Mouse (Mus musculus) gastrocnemius, adult 8-10 months (tissue): ENCODE results near the gene Kdf1. TPM values are rescaled to one million over a fixed set of nuclear protein-coding genes. Genes with fewer than 3 reads are reported as not detected.

Experiments used
- DNase-seq, 2 experiments: peaks; one replicate each; pipeline ENCODE4 v3.0.0; 2022; ENCODE audit warnings: low spot score in 2 of 2
- microRNA-seq: library from miRNA; unstranded; fragments of <30 nt; microRNA quantifications from one replicate; pipeline ENCODE4 v1.2.0, GENCODE M21; 2022
- total RNA-seq, 4 experiments: library from RNA; stranded (reverse); gene quantifications; 2 replicates each; pipeline ENCODE4 v1.2.4; 2022

The Kdf1 gene
- total RNA-seq, 4 experiments from 2014 or later: not detected

DNA sequence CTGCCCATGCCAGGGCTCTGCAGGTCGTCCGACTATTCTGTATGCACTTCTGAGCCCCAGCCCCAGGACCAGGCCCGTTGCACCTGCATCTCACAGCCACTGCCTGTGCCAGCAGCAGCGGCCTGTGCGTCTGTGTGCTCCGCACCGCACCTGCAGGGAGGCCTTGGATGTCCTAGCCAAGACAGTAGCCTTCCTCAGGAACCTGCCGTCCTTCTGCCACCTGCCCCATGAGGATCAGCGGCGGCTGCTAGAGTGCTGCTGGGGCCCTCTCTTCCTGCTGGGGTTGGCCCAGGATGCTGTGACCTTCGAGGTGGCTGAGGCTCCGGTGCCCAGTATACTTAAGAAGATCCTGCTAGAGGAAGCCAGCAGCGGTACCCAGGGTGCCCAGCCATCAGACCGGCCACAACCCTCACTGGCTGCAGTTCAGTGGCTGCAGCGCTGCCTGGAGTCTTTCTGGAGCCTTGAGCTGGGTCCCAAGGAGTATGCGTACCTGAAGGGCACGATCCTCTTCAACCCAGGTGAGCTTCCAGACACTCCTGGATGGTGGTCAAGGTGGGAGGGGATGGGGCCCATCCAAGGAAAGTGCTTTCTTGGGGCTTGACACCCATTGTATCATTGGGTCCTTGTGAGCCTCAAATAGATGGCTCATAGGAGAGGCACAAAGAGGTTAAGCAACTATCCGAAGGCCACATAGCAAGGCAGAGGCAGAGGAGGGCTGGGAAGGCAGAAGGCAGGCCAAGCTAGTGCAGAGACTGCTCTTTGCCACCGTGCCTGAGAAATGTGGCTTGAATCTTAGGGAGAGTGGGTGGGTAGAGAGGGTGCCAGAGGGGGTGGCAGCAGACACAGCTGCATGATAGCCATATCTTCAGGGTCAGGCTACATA, 34.9 kb downstream of the Kdf1 start:
- no peak for DNase-seq

- DNase-seq: no peak
Measured at GRCm38 (mm10) chr4:133557041-133557717, 38.4 kb downstream of the Kdf1 start.

DNA sequence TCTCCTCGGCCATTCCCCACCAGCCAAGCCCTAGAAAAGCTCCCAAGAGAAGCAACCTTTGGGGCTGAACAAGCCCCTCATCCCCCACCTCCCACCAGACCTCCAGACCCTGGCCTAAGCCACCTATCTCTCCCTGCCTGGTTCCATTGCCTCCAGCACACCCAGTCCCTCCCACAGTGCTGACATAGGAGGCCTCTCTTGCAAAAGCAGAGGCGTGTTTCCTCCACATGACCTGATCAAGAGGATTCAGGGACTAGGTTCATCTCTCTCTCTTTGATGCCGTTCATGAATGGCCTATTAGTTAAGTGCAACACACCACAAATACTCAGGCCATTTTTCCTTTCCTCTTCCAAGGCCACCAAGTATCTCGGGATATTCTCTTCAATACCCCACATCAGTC, 41.1 kb downstream of the Kdf1 start:
- DNase-seq: no peak

DNA sequence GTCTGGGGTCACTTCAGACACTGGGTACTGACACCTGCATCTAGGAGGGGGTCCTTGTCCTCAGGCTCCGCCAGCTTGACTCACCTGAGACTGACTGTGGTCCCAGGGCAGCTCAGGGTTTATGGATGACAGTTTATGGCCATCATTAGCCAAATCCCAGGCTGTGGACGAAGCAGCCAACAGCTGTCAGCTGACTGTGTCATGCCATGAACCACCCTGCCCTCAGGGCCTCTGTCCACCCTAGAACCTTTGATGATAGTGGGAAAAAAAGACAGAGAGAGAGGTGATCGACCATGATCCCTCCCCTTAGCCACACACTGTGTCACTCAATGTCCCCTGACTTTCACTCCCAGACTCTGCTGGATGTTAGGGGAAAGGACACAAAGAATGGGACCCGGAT, 42.9 kb downstream of the Kdf1 start:
- DNase-seq: no peak

DNA sequence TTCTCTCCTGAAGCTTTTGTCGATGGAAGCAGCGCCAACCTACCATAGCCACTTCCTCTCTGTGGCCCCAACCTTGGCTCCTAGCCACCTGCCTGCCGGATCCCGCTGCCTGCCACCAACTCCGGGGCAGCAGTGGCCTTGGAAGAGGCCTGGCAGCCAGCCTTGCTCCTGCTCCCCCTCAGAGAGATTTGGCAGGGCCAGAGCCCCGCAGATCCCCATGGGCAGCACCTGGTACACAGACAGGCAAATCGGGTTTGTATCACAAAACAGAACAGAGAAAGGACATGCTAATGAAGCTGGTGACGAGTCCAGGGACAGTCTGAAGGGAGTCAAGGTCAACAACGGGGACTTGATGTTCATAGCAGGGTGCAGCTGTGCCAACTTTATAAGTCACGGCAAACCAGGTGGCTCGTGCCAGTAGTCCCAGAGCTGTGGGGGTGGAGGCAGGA, 44.4 kb downstream of the Kdf1 start:
- no peak for DNase-seq

- DNase-seq: no peak
Measured at GRCm38 (mm10) chr4:133567251-133567650, 48.5 kb downstream of the Kdf1 start.

DNA sequence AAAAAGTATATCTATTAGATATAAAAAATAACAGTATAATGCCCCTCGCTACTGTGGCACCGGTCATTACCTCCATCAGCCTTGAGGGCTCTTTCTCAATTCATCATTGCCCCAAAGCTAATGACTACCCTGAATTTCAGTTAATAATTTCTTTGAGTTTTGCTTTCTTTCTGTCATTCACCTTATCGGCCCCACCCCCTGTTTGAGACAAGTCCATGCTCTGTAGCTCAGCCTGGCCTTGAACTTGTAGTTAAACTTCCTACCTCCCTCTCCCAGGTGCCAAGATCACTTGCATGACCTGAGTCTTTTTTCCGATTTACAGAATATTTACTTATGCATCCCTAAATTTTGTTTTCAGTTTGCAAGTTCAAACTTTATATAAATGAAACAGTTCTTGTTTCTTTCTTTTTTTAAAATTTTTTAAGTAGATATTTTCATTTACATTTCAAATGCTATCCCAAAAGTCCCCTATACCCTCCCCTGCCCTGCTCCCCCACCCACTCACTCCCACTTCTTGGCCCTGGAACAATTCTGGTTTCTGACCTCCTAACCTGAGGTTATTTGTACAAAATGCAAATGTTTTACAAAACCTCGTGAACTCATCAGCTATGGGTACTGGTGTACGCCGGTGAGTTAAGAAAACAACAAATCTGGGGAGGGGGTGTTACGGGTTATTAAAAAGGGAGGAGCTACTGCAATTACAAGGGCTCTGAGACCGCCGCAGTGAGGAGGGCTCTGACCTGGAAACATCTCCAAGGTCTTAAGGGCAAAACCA, 50.7 kb downstream of the Kdf1 start:
- no peak for DNase-seq

DNA sequence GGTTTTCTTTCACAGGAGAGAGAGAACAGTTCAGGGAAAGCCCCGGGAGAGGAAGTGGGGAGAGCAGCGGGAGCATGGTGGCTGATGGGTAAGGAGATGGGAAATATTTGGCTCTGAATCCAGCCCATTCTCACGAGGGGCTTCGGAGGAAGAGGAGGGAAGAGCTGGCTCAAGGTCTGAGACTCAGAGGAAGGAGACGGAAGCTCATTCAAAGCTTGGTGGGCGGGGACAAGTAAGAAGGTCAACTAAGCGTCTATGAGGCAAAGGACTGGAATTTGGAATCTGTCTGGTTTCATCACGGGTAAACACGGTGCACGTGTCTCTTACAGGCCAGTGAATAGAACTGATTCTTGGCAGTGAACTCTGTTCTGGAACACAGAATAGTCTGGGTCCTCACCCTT, 51.3 kb downstream of the Kdf1 start:
- DNase-seq: no peak

GRCm38 (mm10) chr4:133574070-133574842, 55.5 kb downstream of the Kdf1 start, which contains the start of gene Gpatch3:
TSS of gene Gpatch3 (plus strand) at chr4:133574745.
- DNase-seq: peak; percentile 83 to 86

DNA sequence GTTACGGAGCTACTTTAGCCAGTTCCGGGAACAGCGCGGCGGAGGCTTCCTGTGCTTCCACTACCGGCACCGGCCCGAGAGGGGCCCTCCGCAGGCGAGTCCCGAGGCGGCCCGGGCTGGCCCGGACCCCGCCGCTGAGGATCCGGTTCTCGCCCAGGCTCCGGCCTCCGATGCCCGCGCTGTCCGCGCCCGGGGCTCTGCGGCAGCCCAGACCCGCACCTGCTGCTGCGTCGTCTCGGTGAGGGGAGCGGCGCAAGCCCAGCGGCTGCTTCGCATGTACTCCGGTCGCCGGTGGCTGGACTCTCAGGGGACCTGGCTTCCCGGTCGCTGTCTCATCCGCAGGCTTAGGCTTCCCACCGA, 56.1 kb downstream of the Kdf1 start:
- no peak for DNase-seq

- DNase-seq: no peak
Measured at GRCm38 (mm10) chr4:133577983-133578382, 59.2 kb downstream of the Kdf1 start.

Small RNA genes lying within 50 kb of the gene (microRNA-seq; reads per million reads assigned to microRNA genes)
- gene Gm23158: not detected

Other genes starting within 250 kb of the Kdf1 start
- 10 to 100 TPM; 24.5 to 27.8 (median 26.2) TPM for gene Tmem222, start 241.2 kb upstream of the Kdf1 start, total RNA-seq
- gene Wdtc1, start 165.5 kb upstream of the Kdf1 start, total RNA-seq: 100 to 1,000 TPM in 2 of 4 experiments, 10 to 100 TPM in 2; 85.4 to 104 (median 95.3) TPM
- 1 to 10 TPM; 6.9 to 9.8 (median 8.4) TPM for gene Slc9a1, start 149.3 kb upstream of the Kdf1 start, total RNA-seq
- under 1 TPM; 0.41 to 0.87 (median 0.69) TPM for gene Tent5b, start 38.8 kb upstream of the Kdf1 start, total RNA-seq
- 1 to 10 TPM in 1 of 4 experiments, under 1 TPM in 3; 0.41 to 1.4 (median 0.81) TPM for gene Trnp1, start 20.4 kb upstream of the Kdf1 start, total RNA-seq
- gene Nudc, start 27.0 kb downstream of the Kdf1 start, total RNA-seq: 10 to 100 TPM; 43.8 to 51.1 (median 47.0) TPM
- under 1 TPM in 1 of 4 experiments, not detected in 3; 0.34 TPM for gene Nr0b2, start 34.4 kb downstream of the Kdf1 start, total RNA-seq
- gene Gpatch3, start 55.8 kb downstream of the Kdf1 start, total RNA-seq: 1 to 10 TPM; 3.0 to 3.8 (median 3.4) TPM
- gene Gpn2, start 65.4 kb downstream of the Kdf1 start, total RNA-seq: 1 to 10 TPM; 4.8 to 6.8 (median 5.7) TPM
- gene Sfn, start 83.2 kb downstream of the Kdf1 start, total RNA-seq: 1 to 10 TPM in 1 of 4 experiments, under 1 TPM in 3; 0.51 to 1.3 (median 0.79) TPM
- gene Zdhhc18, start 131.2 kb downstream of the Kdf1 start, total RNA-seq: 10 to 100 TPM; 25.7 to 48.0 (median 33.2) TPM
- 10 to 100 TPM; 12.3 to 16.0 (median 12.5) TPM for gene Pigv, start 153.7 kb downstream of the Kdf1 start, total RNA-seq
- 10 to 100 TPM; 23.3 to 27.5 (median 26.0) TPM for gene Arid1a, start 237.8 kb downstream of the Kdf1 start, total RNA-seq